Mouse (Mus musculus) heart, embryonic 14.5 days (tissue): ENCODE results near the gene Tmem54. TPM values are rescaled to one million over a fixed set of nuclear protein-coding genes. Genes with fewer than 3 reads are reported as not detected.

Experiments
- ATAC-seq: fragments of 200-750 bp; cut with Nextera tagmentation; 2 replicates; pipeline ENCODE4 v1.8.0; 2017; ENCODE audit warnings: low read depth, moderate TSS enrichment; ENCODE audit not compliant: insufficient number of reproducible peaks, insufficient read depth, low FRiP score
- H3K27ac ChIP-seq, 2 experiments: fragments of 200-500 bp in 1 of 2; fragments of 300-500 bp in 1 of 2; sonication (generic) in 1 of 2; replicated peaks in 1 of 2; 2 replicates each; pipeline ENCODE4 v1.5.1; 2012 to 2014; ENCODE audit warnings: low read depth in 2 of 2, low read length in 2 of 2, control low read depth in 1 of 2, mild to moderate bottlenecking in 1 of 2, mixed read lengths in 1 of 2; ENCODE audit not compliant: control insufficient read depth in 1 of 2, insufficient read depth in 1 of 2
- H3K27me3 ChIP-seq: fragments of 300-500 bp; sonication (generic); 2 replicates; pipeline ENCODE4 v1.6.1; 2014; ENCODE audit warnings: mild to moderate bottlenecking, low read length, control low read depth; ENCODE audit not compliant: control insufficient read depth, insufficient read depth
- H3K36me3 ChIP-seq: fragments of 300-500 bp; sonication (generic); 2 replicates; pipeline ENCODE4 v1.6.1; 2014; ENCODE audit warnings: mild to moderate bottlenecking, control low read depth, low read length, mixed read lengths; ENCODE audit not compliant: control insufficient read depth, insufficient read depth
- H3K4me1 ChIP-seq, 2 experiments: fragments of 200-500 bp in 1 of 2; fragments of 300-500 bp in 1 of 2; sonication (generic) in 1 of 2; 2 replicates each; pipeline ENCODE4 v1.6.1; 2012 to 2014; ENCODE audit warnings: low read length in 2 of 2, control low read depth in 1 of 2, mixed read lengths in 1 of 2; ENCODE audit not compliant: control insufficient read depth in 2 of 2, insufficient read depth in 2 of 2
- H3K4me2 ChIP-seq: fragments of 300-500 bp; sonication (generic); 2 replicates; pipeline ENCODE4 v1.6.1; 2014; ENCODE audit warnings: mild to moderate bottlenecking, low read length
- H3K4me3 ChIP-seq, 2 experiments: fragments of 200-500 bp in 1 of 2; fragments of 300-500 bp in 1 of 2; sonication (generic) in 1 of 2; 2 replicates each; pipeline ENCODE4 v1.5.1; 2012 to 2014; ENCODE audit warnings: low read length in 2 of 2, mild to moderate bottlenecking in 2 of 2, control low read depth in 1 of 2, low read depth in 1 of 2, moderate library complexity in 1 of 2; ENCODE audit not compliant: control insufficient read depth in 1 of 2, insufficient read depth in 1 of 2
- H3K9ac ChIP-seq: fragments of 300-500 bp; sonication (generic); 2 replicates; pipeline ENCODE4 v1.6.1; 2014; ENCODE audit warnings: mild to moderate bottlenecking, low read length
- H3K9me3 ChIP-seq: fragments of 300-500 bp; sonication (generic); 2 replicates; pipeline ENCODE4 v1.6.1; 2016; ENCODE audit warnings: low read length, control low read depth; ENCODE audit not compliant: control insufficient read depth
- WGBS: fragments of 180-500 bp; shearing (Covaris S2); extraction: QIAGEN DNeasy Blood & Tissue Kit; methylation state at CpG from one replicate; pipeline ENCODE4 v1.1.7; 2014; 5-methylcytosine and 5-hydroxymethylcytosine counted together
- polyA plus RNA-seq: library from polyadenylated mRNA; unstranded; fragments of >200 nt; fragmentation: Nextera tagmentation; extraction: Ambion mirVana; gene quantifications from 2 replicates; pipeline ENCODE4 v1.2.1, GENCODE M21; 2014

The Tmem54 gene
- polyA plus RNA-seq, 1 experiment from 2014 or later = not detected

DNA sequence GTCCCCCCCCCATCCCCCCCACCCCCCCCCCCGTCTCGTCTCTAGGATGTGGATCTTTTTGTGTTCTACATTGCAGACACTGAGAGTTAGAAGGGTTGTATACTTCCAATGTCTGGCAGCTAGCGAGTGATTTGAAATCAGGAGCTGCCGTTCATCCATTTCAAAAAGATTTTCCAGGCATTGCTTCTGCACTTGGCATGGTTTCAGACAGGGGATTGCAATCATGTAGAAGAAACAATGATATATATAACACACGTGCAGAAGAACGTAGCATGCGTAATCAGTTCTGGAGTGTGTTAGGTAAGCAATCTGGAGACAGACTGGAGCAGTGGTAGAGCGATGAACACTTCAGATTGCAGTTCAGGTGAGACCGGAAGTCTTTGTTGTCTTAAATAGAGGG, 16.8 kb downstream of the Tmem54 start:
- Histone ChIP-seq H3K27ac (no peak overlapping the region), H3K27me3 (peaks cover 77% of the 10 kb centered on the region), H3K4me3 (no peak overlapping the region), H3K9ac (no peak overlapping the region), H3K4me1 (peaks cover 9 to 12% of the 10 kb centered on the region in 2 experiments), H3K4me2 (no peak overlapping the region), H3K36me3 (no peaks in the 10 kb centered on the region), H3K9me3 (no peaks in the 10 kb centered on the region)
- no peak for ATAC-seq
- 31% methylated on average over 9 of the region's 9 CpGs for WGBS

DNA sequence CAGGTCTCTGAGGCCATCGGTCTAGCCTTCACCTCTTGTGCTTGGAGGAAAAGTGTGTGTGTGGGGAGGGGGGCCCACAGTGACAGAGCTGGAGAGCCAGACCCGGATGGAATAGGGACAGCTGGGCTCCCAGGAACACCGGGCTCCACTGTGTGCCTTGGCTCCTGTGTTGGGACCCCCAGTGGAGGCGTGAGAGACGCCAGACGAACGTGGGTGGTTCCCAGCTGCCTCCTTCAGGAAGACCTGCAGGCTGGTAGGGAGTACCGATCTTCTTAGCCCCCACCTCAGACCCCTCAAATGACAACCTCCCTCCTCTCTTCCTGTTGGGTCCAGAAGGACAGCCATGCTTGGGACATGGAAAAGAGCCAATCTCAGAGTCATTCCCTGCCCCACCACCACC, 17.4 kb downstream of the Tmem54 start:
- H3K4me2 ChIP-seq = no peak overlapping the region
- 9% methylated on average over 8 of the region's 8 CpGs for WGBS
- no peak overlapping the region for H3K4me3 ChIP-seq
- no peaks in the 10 kb centered on the region for H3K9me3 ChIP-seq
- no peaks in the 10 kb centered on the region for H3K36me3 ChIP-seq
- H3K4me1 ChIP-seq = peaks cover 9 to 12% of the 10 kb centered on the region in 2 experiments
- no peak overlapping the region for H3K27ac ChIP-seq
- no peak overlapping the region for H3K9ac ChIP-seq
- ATAC-seq = no peak
- peaks cover 77% of the 10 kb centered on the region for H3K27me3 ChIP-seq

DNA sequence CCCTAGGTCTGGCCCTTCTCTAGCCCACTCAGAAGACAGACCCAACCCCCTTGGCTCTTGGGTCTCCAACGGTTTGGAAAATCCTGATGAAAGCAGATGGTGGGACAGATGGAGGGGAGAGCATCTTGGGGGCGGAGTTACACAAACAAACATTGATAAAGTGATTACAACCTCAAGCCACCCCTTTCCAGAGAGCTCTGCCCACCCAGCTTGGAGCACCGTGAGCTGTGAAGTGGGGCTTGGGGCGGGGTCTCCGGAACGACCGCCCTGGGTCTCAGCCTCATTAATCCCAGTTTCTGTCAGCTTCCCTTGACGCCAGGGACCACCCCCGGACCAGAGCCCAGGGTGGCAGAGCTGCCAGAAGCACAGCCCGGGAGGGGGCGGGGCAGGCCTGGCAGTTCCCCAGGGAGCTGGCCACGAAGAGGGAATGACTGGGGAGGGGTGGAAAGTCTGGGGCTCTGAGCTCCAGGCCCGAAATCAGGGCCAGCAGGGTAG, 19.4 kb downstream of the Tmem54 start:
- Histone ChIP-seq H3K27me3 (peaks cover 68% of the 10 kb centered on the region), H3K9me3 (no peaks in the 10 kb centered on the region), H3K27ac (no peak overlapping the region), H3K4me3 (no peak overlapping the region), H3K4me1 (peaks cover 9 to 12% of the 10 kb centered on the region in 2 experiments), H3K36me3 (no peaks in the 10 kb centered on the region), H3K4me2 (no peak overlapping the region), H3K9ac (no peak overlapping the region)
- WGBS = 3% methylated on average over 13 of the region's 13 CpGs
- ATAC-seq = no peak

DNA sequence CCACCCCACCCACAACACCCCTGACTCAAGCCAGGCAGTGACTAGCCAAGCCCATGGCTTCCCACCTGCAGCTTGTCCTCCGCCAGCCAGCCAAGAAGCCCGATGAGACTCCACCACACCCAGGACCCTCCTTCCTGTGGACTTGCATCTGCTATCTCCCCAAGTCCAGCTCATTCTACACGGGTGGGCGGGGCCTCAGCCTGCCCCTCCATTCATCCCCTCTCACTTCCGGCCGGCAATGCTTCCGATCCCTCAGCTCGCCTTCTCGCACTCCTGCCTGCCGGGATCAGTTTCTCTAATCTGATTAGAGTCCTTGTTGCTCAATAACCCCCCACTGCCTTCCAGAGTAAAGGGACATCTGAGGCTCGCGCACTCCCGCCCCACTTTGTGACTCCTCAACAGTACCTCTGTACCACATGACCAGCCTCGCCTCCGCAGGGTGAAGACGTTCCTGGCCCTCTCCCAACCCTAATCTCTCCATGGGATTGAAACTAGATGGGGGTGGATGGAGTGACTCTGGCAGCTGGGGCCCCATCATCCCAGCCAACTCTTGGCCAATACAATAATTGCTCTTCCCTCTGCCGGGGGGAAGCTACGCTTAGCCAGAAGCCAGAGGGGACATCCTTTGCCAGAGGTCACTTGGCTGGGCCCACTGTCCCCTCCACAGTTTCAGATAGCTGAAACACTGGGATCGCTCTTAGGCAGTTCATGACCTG, 20.5 kb downstream of the Tmem54 start:
- no peaks in the 10 kb centered on the region for H3K9me3 ChIP-seq
- H3K27me3 ChIP-seq = peaks cover 58% of the 10 kb centered on the region
- no peaks in the 10 kb centered on the region for H3K36me3 ChIP-seq
- no peak overlapping the region for H3K27ac ChIP-seq
- WGBS = 7% methylated on average over 19 of the region's 19 CpGs
- H3K4me3 ChIP-seq = peak overlapping the region in 1 of 2 experiments; percentile 2; a peak in 1 of 4 replicates
- H3K4me2 ChIP-seq = peak overlapping the region; percentile 30
- H3K9ac ChIP-seq = no peak overlapping the region
- ATAC-seq = no peak
- H3K4me1 ChIP-seq = peaks cover 16 to 18% of the 10 kb centered on the region in 2 experiments

DNA sequence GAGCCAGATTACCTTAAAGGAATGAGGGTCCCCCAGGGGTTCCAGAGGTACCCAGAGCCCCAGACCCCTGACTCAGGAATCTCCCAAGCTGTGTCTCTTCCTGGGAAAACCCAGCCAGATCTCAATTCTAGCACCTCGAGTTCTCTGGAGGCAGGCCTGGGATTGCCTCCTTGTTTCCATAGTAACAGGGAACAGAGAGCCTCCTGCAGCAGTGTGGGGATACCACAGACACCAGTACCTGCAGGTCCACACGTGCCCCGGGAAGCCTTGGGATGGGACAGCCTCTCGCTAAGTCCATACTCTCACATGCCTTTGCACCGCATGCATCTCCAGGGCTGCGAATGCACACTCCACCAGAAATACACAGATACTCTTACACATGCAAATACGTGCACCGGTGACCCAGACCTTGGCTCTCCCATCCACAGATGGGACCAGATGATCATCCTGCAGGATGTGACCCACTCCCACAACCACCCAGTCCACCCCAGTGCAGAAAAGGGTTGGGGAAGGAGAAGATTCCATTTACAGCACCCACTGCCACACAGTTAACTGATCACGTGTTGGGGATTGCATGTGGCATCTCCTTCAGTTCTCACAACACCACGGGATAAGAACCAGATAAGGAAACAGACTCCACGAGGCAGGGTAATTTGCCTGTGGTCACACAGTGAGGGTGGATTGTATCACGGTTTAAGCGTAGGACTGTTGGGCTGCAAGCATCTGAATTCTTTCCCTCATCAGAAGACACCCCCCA, 23.4 kb downstream of the Tmem54 start:
- no peak overlapping the region for H3K9ac ChIP-seq
- H3K27me3 ChIP-seq = peaks cover 31% of the 10 kb centered on the region
- peaks cover 12 to 19% of the 10 kb centered on the region in 2 experiments for H3K4me1 ChIP-seq
- H3K36me3 ChIP-seq = no peaks in the 10 kb centered on the region
- no peak overlapping the region for H3K4me3 ChIP-seq
- ATAC-seq = no peak
- H3K4me2 ChIP-seq = no peak overlapping the region
- H3K9me3 ChIP-seq = no peaks in the 10 kb centered on the region
- H3K27ac ChIP-seq = no peak overlapping the region
- WGBS = 54% methylated on average over 13 of the region's 13 CpGs

DNA sequence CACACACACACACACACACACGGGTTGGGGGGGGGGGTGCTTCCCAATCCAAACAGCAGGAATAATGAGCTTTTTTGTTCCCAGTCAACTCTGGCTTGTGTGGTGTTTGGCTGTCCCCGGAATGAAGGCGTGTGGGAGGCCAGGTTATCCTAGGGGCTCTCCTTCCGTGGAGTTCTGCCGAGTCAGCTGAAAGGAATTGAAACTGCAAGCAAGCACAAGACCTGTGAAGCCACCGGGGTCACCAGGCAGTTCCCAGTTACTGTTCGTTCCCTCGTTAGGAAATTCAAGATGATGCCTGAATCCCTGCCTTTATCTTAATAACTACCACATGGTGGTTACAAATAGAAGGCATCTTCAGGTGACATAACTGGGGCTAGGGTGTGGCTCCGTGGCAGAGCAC, 24.0 kb downstream of the Tmem54 start:
- 39% methylated on average over 9 of the region's 9 CpGs for WGBS
- Histone ChIP-seq H3K36me3 (no peaks in the 10 kb centered on the region), H3K27ac (no peak overlapping the region), H3K4me1 (peaks cover 12 to 19% of the 10 kb centered on the region in 2 experiments), H3K4me3 (no peak overlapping the region), H3K4me2 (no peak overlapping the region), H3K27me3 (peaks cover 28% of the 10 kb centered on the region), H3K9ac (no peak overlapping the region), H3K9me3 (no peaks in the 10 kb centered on the region)
- no peak for ATAC-seq

DNA sequence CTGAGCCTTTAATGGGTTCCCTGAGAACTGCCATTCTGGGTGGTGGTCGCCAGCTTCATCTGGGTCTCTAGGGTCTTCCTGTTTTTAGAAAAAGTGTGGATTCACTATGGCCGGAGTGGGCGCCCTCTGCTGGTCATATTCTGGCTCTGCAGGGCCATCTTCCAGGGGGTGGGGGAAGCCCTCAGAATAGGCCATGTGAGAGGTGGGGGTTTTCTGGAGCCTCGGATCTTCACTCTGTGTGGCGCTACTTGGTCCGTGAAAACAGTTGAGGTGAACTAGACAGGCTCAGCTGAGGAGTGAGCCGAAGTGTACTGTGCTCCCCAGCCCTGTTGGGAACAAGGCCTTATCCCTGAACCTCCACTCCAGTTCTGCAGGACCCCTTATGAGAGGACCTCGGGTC, 24.8 kb downstream of the Tmem54 start:
- H3K4me2 ChIP-seq = peak overlapping the region; percentile 55
- H3K9me3 ChIP-seq = no peaks in the 10 kb centered on the region
- peaks cover 10 to 23% of the 10 kb centered on the region in 2 experiments for H3K4me1 ChIP-seq
- H3K4me3 ChIP-seq = 0 out of 4 replicates have a peak overlapping the region, but pooled peaks of 1 of the 2 experiments have one; percentile 14
- 3% methylated on average over 8 of the region's 8 CpGs for WGBS
- no peak overlapping the region for H3K27ac ChIP-seq
- peak; percentile 40; the same call in 1 of the 2 replicates for ATAC-seq
- H3K27me3 ChIP-seq = peaks cover 20% of the 10 kb centered on the region
- H3K9ac ChIP-seq = no peak overlapping the region
- no peaks in the 10 kb centered on the region for H3K36me3 ChIP-seq
